Mouse (Mus musculus) CH12.LX (cell line): Measurements from ENCODE around the gene Caln1. TPM values are rescaled to one million over a fixed set of nuclear protein-coding genes. Genes with fewer than 3 reads are reported as not detected.

Experiments used
- DNase-seq: peaks from one replicate; pipeline ENCODE4 v3.0.0-alpha.2; 2013; ENCODE audit errors: extremely low read depth
- H3K27ac ChIP-seq: 2 replicates; pipeline ENCODE4 v1.5.1; 2012; ENCODE audit warnings: low read depth, mild to moderate bottlenecking, control low read depth, moderate library complexity; ENCODE audit not compliant: insufficient read depth
- H3K27me3 ChIP-seq: replicated peaks from 2 replicates; pipeline ENCODE3; 2012; ENCODE audit warnings: inconsistent platforms
- H3K36me3 ChIP-seq, 2 experiments: replicated peaks in 1 of 2; 2 replicates each; pipeline versions ENCODE3 to v1.6.1; 2012; ENCODE audit warnings: inconsistent platforms in 1 of 2, low read length in 1 of 2, mild to moderate bottlenecking in 1 of 2, mixed read lengths in 1 of 2, moderate library complexity in 1 of 2; ENCODE audit not compliant: control insufficient read depth in 1 of 2, insufficient read depth in 1 of 2
- H3K4me1 ChIP-seq, 2 experiments: 2 replicates each; pipeline ENCODE4 v1.6.1; 2012; ENCODE audit warnings: inconsistent platforms in 1 of 2, moderate library complexity in 1 of 2; ENCODE audit not compliant: insufficient read depth in 2 of 2, control insufficient read depth in 1 of 2
- H3K4me2 ChIP-seq: 2 replicates; pipeline ENCODE4 v1.6.1; 2012; ENCODE audit warnings: low read depth, mild to moderate bottlenecking, control low read depth; ENCODE audit not compliant: poor library complexity, insufficient read depth, severe bottlenecking
- H3K4me3 ChIP-seq, 3 experiments: fragments of 150-350 bp in 1 of 3; sonication (generic) in 1 of 3; replicated peaks in 1 of 3; 2 replicates each; pipeline versions ENCODE3 to v1.5.1; 2011 to 2012; ENCODE audit warnings: low read depth in 2 of 3, low read length in 2 of 3, mild to moderate bottlenecking in 2 of 3, moderate library complexity in 2 of 3, control low read depth in 1 of 3, improper control_type of control experiment in 1 of 3, inconsistent platforms in 1 of 3, mixed read lengths in 1 of 3; ENCODE audit not compliant: poor library complexity in 1 of 3
- H3K79me2 ChIP-seq: replicated peaks from 2 replicates; pipeline ENCODE4 v1.6.1; 2012; ENCODE audit warnings: mild to moderate bottlenecking, moderate library complexity; ENCODE audit not compliant: control insufficient read depth, poor library complexity, insufficient read depth, severe bottlenecking; ENCODE audit errors: extremely low read depth
- H3K9ac ChIP-seq: 2 replicates; pipeline ENCODE4 v1.6.1; 2012; ENCODE audit warnings: low read depth, mild to moderate bottlenecking, control low read depth, moderate library complexity; ENCODE audit not compliant: insufficient read depth
- H3K9me3 ChIP-seq: replicated peaks from 2 replicates; pipeline ENCODE3; 2012; ENCODE audit warnings: low read length, inconsistent platforms, mixed read lengths
- BHLHE40 ChIP-seq: IDR thresholded peaks from 2 replicates; pipeline ENCODE4 v1.6.1; 2011; ENCODE audit warnings: mild to moderate bottlenecking, low read depth, low read length, improper control_type of control experiment
- CHD2 ChIP-seq: IDR thresholded peaks from 2 replicates; pipeline ENCODE4 v1.6.1; 2011; ENCODE audit warnings: low read length, improper control_type of control experiment
- CTCF ChIP-seq, 2 experiments: IDR thresholded peaks in 1 of 2; conservative IDR thresholded peaks in 1 of 2; 2 replicates each; pipeline ENCODE4 v1.5.1; 2011 to 2012; ENCODE audit warnings: low read depth in 2 of 2, low read length in 2 of 2, improper control_type of control experiment in 1 of 2, inconsistent platforms in 1 of 2, mild to moderate bottlenecking in 1 of 2, moderate library complexity in 1 of 2
- GABPA ChIP-seq: IDR thresholded peaks from 2 replicates; pipeline ENCODE4 v1.6.1; 2012; ENCODE audit warnings: low read depth, low read length, improper control_type of control experiment, inconsistent platforms; ENCODE audit not compliant: insufficient replicate concordance
- IRF4 ChIP-seq: IDR thresholded peaks from 2 replicates; pipeline ENCODE4 v1.6.1; 2014; ENCODE audit warnings: low read depth, mild to moderate bottlenecking, inconsistent platforms, low read length, improper control_type of control experiment
- JUN ChIP-seq: IDR thresholded peaks from 2 replicates; pipeline ENCODE4 v1.6.1; 2011; ENCODE audit warnings: low read depth, mild to moderate bottlenecking, low read length, improper control_type of control experiment, moderate library complexity; ENCODE audit not compliant: insufficient read depth
- KAT2A ChIP-seq: IDR thresholded peaks from 2 replicates; pipeline ENCODE4 v1.6.1; 2012; ENCODE audit warnings: low read length, improper control_type of control experiment, inconsistent platforms; ENCODE audit not compliant: insufficient replicate concordance
- MAX ChIP-seq: IDR thresholded peaks from 2 replicates; pipeline ENCODE4 v1.6.1; 2011; ENCODE audit warnings: low read length, improper control_type of control experiment
- MEF2A ChIP-seq: IDR thresholded peaks from 2 replicates; pipeline ENCODE4 v1.6.1; 2014; ENCODE audit warnings: low read depth, mild to moderate bottlenecking, inconsistent platforms, low read length, improper control_type of control experiment, borderline replicate concordance
- MXI1 ChIP-seq: IDR thresholded peaks from 2 replicates; pipeline ENCODE4 v1.6.1; 2011; ENCODE audit warnings: mild to moderate bottlenecking, low read depth, low read length, improper control_type of control experiment
- NRF1 ChIP-seq: IDR thresholded peaks from 2 replicates; pipeline ENCODE4 v1.6.1; 2014; ENCODE audit warnings: low read depth, mild to moderate bottlenecking, inconsistent platforms, low read length, improper control_type of control experiment, moderate library complexity
- PAX5 ChIP-seq: IDR thresholded peaks from 2 replicates; pipeline ENCODE4 v1.6.1; 2012; ENCODE audit warnings: low read length, inconsistent platforms, mixed read lengths
- RAD21 ChIP-seq: IDR thresholded peaks from 2 replicates; pipeline ENCODE4 v1.6.1; 2011; ENCODE audit warnings: low read depth, mild to moderate bottlenecking, low read length, improper control_type of control experiment, moderate library complexity
- SIN3A ChIP-seq: IDR thresholded peaks from 2 replicates; pipeline ENCODE4 v1.6.1; 2012; ENCODE audit warnings: low read length, improper control_type of control experiment, inconsistent platforms
- TBP ChIP-seq: conservative IDR thresholded peaks from 2 replicates; pipeline ENCODE4 v1.6.1; 2011; ENCODE audit warnings: low read depth, low read length, improper control_type of control experiment
- UBTF ChIP-seq: IDR thresholded peaks from 2 replicates; pipeline ENCODE4 v1.6.1; 2012; ENCODE audit warnings: low read depth, mild to moderate bottlenecking, inconsistent platforms, low read length, improper control_type of control experiment, moderate library complexity
- USF1 ChIP-seq: IDR thresholded peaks from 2 replicates; pipeline ENCODE4 v1.6.1; 2014; ENCODE audit warnings: low read depth, mild to moderate bottlenecking, inconsistent platforms, low read length, improper control_type of control experiment
- USF2 ChIP-seq: conservative IDR thresholded peaks from 2 replicates; pipeline ENCODE4 v1.6.1; 2011; ENCODE audit warnings: low read depth, low read length, improper control_type of control experiment
- ZKSCAN1 ChIP-seq: IDR thresholded peaks from 2 replicates; pipeline ENCODE4 v1.6.1; 2012; ENCODE audit warnings: low read depth, inconsistent platforms, low read length, improper control_type of control experiment, borderline replicate concordance
- ZMIZ1 ChIP-seq: IDR thresholded peaks from 2 replicates; pipeline ENCODE4 v1.6.1; 2012; ENCODE audit warnings: low read depth, mild to moderate bottlenecking, inconsistent platforms, low read length, improper control_type of control experiment
- dilution Hi-C: fragments of 300-500 bp; cut with MboI; formaldehyde crosslinking; loops from 2 replicates; pipeline ENCODE4 v1.14.3; 2020; ENCODE audit warnings: low sequenced_read_pairs; ENCODE audit not compliant: extremely low pct_unique_long_range_greater_than_20kb, extremely low pct_ligation_motif_present
- in situ Hi-C: fragments of 300-500 bp; cut with MboI; formaldehyde crosslinking; loops from 3 replicates; pipeline ENCODE4 v1.14.3; 2019; ENCODE audit warnings: low sequenced_read_pairs, low pct_ligation_motif_present, low pct_unique_long_range_greater_than_20kb, mixed read lengths
- polyA plus RNA-seq: library from polyadenylated mRNA; unstranded; fragments of >175 nt; gene quantifications from 2 replicates; pipeline ENCODE4 v1.2.1, GENCODE M21; 2012; ENCODE audit warnings: low read depth; ENCODE audit not compliant: insufficient read length
- total RNA-seq, 2 experiments: library from RNA; depleted of rRNA; stranded (reverse); fragments of 300-350 nt in 1 of 2; fragments of >200 nt in 1 of 2; gene quantifications; 2 replicates each; pipeline ENCODE4 v1.2.3; 2012 to 2014

Caln1 gene
- total and polyA plus RNA-seq, 3 experiments: under 0.01 TPM; not detected in 2

- no peak overlapping the region for H3K4me2 ChIP-seq
- no peak overlapping the region for H3K4me3 ChIP-seq
- H3K36me3 ChIP-seq: peaks cover 41 to 80% of the 10 kb centered on the region in 2 experiments
- in situ Hi-C loops (no loop called here), dilution Hi-C loops (no loop called here)
- no peak for DNase-seq
- no peak for TF ChIP-seq ZKSCAN1
- no peak for TF ChIP-seq MAX
- TF ChIP-seq TBP: no peak
- TF ChIP-seq NRF1: no peak
- TF ChIP-seq MXI1: no peak
- no peak for TF ChIP-seq PAX5
- no peak for TF ChIP-seq IRF4
- no peak for TF ChIP-seq SIN3A
- TF ChIP-seq UBTF: no peak
- TF ChIP-seq CHD2: no peak
- no peak for TF ChIP-seq GABPA
- no peak for TF ChIP-seq BHLHE40
- TF ChIP-seq JUN: no peak
- TF ChIP-seq ZMIZ1: no peak
- no peak for TF ChIP-seq USF2
- no peak for TF ChIP-seq MEF2A
- no peak for TF ChIP-seq KAT2A
- TF ChIP-seq RAD21: no peak
- no peak overlapping the region for H3K27ac ChIP-seq
- no peaks in the 10 kb centered on the region for H3K4me1 ChIP-seq
- no peaks in the 10 kb centered on the region for H3K79me2 ChIP-seq
- no peak overlapping the region for H3K9ac ChIP-seq
- H3K27me3 ChIP-seq: no peaks in the 10 kb centered on the region
- H3K9me3 ChIP-seq: peaks cover 6% of the 10 kb centered on the region
Observed at GRCm38 (mm10) chr5:130333566-130333965, 35.7 kb upstream of the Caln1 start.

GRCm38 (mm10) chr5:130333971-130334370 is 35.3 kb upstream of the Caln1 start:
- Histone ChIP-seq H3K4me3 (no peak overlapping the region), H3K4me2 (no peak overlapping the region), H3K4me1 (no peaks in the 10 kb centered on the region), H3K9ac (no peak overlapping the region), H3K27ac (no peak overlapping the region), H3K27me3 (no peaks in the 10 kb centered on the region), H3K9me3 (peaks cover 6% of the 10 kb centered on the region), H3K79me2 (no peaks in the 10 kb centered on the region), H3K36me3 (peaks cover 41 to 80% of the 10 kb centered on the region in 2 experiments)
- DNase-seq: no peak
- dilution Hi-C loops (no loop called here), in situ Hi-C loops (no loop called here)
- TF ChIP-seq CHD2 (no peak), USF1 (no peak), MAX (no peak), CTCF (conservative IDR thresholded peaks at IDR 0.05 in 1 of 2, IDR thresholded peaks at IDR 0.05 in 1 of 2; ENCODE audit: low read depth in 2 of 2, low read length in 2 of 2) (no peak)
